Comparison of ENCODE assay signal across 12 mouse cellular contexts in the genomic region with DNA sequence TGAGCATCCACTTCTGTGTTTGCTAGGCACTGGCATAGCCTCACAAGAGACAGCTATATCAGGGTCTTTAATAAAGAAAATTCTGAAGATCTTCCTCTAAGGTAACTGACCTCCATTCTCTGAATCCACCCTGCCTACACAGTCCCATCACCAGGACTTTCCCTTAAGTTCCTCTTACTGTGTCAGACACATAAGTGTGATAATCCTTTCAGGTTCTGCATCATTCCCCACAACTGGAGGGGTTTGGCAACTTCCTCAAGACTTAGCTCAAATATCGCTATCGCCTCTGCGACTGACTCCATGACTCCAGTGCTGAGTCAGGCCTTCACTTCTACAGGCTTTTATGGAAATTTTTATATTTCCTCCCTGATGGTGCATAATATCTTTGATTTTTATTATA.
"Had no signal": no experiment of that assay in that cellular context is flagged by ENCODE, and none has a peak within 500 bp of the region (broad histone marks: within the 10 kb centered on the region; RNA-seq: fewer than 3 reads in every experiment).

No protein-coding gene starts in this region.

- DNase-seq: retina, postnatal 1 day; right cerebral cortex, adult 18-20 months; right cerebral cortex, postnatal 14 days; right cerebral cortex, postnatal 25 days; right cerebral cortex, postnatal 4 days; spleen, adult 18-20 months; thymus, adult 18-20 months; thymus, adult 2 months; thymus, postnatal 14 days; thymus, postnatal 25 days; thymus, postnatal 36 days; thymus, postnatal 4 days had no signal
